Mouse (Mus musculus) right cerebral cortex, adult 2 months (tissue): ENCODE measurements at regions not wholly inside any gene's neighbourhood (a gene's known extent, or its start where the extent isn't known, plus 50 kb on each side); places are given as distances from the start of the nearest gene placed in this dataset.

Experiments
- DNase-seq, 2 experiments: peaks; one replicate each; pipeline ENCODE4 v3.0.0; 2021 to 2022; ENCODE audit warnings: low spot score in 2 of 2

DNA sequence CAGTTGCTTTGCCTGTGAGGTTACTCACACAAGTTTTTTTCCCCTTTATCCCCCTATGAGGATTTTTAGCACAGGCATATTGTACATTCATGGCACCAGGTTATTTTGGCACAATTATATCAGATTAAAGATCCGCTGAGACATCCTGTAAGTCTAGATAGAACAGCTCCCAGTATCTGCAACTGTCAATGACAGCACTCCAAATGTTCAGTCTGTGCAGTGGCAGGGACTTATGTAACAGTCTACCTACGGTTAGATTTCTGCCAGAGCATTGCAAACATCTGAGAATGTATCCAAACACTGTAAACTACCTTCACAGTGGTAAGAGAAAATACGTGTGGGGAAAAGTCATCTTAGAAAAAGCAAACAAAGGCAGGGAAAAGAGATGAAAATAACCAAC, 163.5 kb upstream of the Kcnh7 start:
- no peak for DNase-seq

DNA sequence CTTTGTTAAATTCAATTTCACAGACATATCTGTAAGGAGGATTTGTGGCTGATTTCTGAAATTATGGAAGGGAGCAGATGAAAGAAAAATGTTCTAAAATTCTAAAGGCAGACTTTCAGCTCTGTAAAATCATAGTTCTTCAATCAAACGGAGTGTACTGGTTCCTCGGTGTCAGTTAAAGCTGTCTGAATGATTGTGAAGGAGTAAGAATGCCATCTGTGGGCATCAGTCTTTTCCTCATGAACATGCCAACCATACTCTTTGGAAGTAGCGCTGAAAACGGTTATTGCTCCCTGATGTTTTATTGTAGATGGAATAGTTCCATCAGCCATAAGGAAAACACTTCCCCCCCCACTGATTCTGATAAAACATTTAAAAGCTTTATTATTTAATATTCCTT, 142.7 kb upstream of the Kcnh7 start:
- no peak for DNase-seq

DNA sequence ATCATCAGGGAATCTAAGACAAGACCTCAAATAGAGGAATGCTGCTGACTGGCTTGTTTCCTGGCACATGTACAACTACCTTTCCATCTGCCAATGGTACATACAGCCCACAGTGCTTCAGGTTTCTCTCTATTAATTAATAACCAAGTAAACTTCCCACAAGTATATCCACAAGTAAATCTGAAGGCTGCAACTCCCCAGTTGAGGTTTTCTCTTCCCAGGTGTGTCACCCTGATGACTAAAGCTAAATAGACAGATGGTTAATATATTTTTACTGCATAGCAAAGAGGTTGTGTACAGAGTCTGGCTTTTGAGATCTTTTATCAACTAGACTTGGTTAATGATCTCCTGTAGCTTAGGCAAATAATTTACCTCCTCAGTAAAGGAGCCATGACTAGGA, 96.8 kb upstream of the Kcnh7 start:
- DNase-seq: no peak

DNA sequence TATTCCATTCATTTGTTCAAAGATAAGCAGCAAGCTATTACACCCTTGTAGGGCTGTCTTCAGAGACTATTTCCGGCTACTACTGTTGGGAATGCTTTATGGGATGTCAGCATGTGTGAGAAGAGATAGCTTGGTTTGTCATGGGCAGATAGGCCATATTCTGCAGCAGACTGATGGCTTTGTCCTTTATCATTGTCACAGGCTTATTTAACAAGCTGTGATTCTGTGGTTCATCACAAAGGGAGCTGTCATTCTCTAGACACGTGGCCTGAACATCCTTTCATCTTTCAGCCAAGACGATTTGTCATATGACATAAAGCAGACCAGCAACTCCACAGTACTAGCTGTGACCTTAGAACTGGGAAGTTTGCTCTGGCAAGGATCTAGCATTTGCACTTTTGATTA, 89.7 kb upstream of the Kcnh7 start:
- no peak for DNase-seq

DNA sequence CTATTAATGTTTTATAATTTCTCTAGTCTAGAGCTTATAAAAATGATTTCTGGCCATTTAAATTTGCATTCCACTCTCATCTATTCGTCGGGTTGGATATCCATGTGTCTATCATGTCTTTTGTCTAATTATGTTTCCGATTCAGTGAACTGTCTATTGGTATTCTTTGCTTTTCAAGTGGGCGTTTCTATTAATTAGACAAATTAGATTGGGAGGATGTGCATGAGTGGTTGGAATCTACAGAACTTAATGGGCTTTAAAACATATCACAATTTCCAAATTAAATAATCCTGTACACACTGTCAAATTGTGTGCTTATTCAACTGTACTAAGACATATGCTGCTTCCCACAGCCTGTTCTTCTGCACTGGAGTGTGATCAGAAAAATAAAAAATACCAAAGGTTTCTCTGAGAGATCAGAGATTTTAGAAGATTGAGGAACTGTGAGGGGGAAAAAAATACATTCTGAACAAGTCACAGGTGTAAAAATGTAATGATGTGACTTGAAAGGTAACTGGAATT, 62.1 kb upstream of the Kcnh7 start:
- no peak for DNase-seq

DNA sequence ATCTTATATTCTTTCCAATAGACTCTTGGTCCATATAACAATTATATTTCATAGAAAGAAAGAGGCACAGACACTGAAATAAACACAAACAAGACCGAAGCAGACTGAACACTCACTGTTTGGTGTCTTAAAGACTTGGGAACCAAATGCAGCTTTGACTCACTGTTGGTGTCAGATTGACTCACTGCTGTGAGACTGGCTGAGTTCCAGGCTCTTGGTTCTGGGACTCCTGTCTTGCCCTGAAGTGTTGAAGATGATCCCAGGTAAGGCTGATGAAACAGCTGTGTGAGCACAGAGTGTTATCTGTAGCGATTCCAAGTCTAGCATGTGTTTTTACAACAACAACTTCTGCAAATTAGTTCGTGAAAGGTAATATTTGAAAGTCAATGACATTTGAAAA, 55.2 kb upstream of the Kcnh7 start:
- DNase-seq: peak; percentile 15
